Mouse (Mus musculus) ES-Bruce4 (cell line): Measurements from ENCODE around the gene Avl9. TPM values are rescaled to one million over a fixed set of nuclear protein-coding genes. Genes with fewer than 3 reads are reported as not detected.
A peak's percentile ranks its signal among the peaks of the same experiment; 100 is the strongest.

Source experiments
- H3K27ac ChIP-seq: 2 replicates; pipeline ENCODE4 v1.5.1; 2012; ENCODE audit warnings: low read length, inconsistent platforms; ENCODE audit not compliant: insufficient read depth
- H3K27me3 ChIP-seq: 2 replicates; pipeline ENCODE4 v1.6.1; 2012; ENCODE audit warnings: mild to moderate bottlenecking, low read length, inconsistent platforms; ENCODE audit not compliant: control insufficient read depth, poor library complexity, insufficient read depth, severe bottlenecking
- H3K36me3 ChIP-seq: 2 replicates; pipeline ENCODE4 v1.6.1; 2012; ENCODE audit warnings: inconsistent platforms, mild to moderate bottlenecking, low read length, moderate library complexity; ENCODE audit not compliant: control insufficient read depth, poor library complexity, insufficient read depth, severe bottlenecking
- H3K4me1 ChIP-seq: one replicate; pipeline ENCODE4 v1.8.1; 2011; ENCODE audit warnings: low read length; ENCODE audit not compliant: control insufficient read depth, insufficient read depth
- H3K4me3 ChIP-seq: 2 replicates; pipeline ENCODE4 v1.5.1; 2011; ENCODE audit warnings: low read depth, mild to moderate bottlenecking, low read length
- H3K9ac ChIP-seq: 2 replicates; pipeline ENCODE4 v1.6.1; 2012; ENCODE audit warnings: low read depth, mild to moderate bottlenecking, inconsistent platforms; ENCODE audit not compliant: poor library complexity, severe bottlenecking
- H3K9me3 ChIP-seq: replicated peaks from 2 replicates; pipeline ENCODE4 v1.6.1; 2012; ENCODE audit warnings: mild to moderate bottlenecking, low read length, inconsistent platforms; ENCODE audit not compliant: control insufficient read depth, poor library complexity, insufficient read depth, severe bottlenecking
- CTCF ChIP-seq: IDR thresholded peaks from one replicate; pipeline ENCODE4 v1.8.1; 2011; ENCODE audit warnings: low read depth, low read length
- EP300 ChIP-seq: IDR thresholded peaks from 2 replicates; pipeline ENCODE4 v1.6.1; 2011; ENCODE audit warnings: low read depth, low read length; ENCODE audit not compliant: insufficient read depth
- POLR2A ChIP-seq: IDR thresholded peaks from one replicate; pipeline ENCODE4 v1.8.1; 2011; ENCODE audit warnings: low read length; ENCODE audit not compliant: insufficient read depth
- polyA plus RNA-seq: library from polyadenylated mRNA; stranded (reverse); fragments of >200 nt; gene quantifications from 2 replicates; pipeline ENCODE4 v1.2.4, GENCODE M21; 2011; ENCODE audit warnings: low read depth; ENCODE audit not compliant: missing spikeins, insufficient read depth, insufficient read length

Gene Avl9
- polyA plus RNA-seq: 23.8 and 26.2 TPM in 2 replicates

DNA sequence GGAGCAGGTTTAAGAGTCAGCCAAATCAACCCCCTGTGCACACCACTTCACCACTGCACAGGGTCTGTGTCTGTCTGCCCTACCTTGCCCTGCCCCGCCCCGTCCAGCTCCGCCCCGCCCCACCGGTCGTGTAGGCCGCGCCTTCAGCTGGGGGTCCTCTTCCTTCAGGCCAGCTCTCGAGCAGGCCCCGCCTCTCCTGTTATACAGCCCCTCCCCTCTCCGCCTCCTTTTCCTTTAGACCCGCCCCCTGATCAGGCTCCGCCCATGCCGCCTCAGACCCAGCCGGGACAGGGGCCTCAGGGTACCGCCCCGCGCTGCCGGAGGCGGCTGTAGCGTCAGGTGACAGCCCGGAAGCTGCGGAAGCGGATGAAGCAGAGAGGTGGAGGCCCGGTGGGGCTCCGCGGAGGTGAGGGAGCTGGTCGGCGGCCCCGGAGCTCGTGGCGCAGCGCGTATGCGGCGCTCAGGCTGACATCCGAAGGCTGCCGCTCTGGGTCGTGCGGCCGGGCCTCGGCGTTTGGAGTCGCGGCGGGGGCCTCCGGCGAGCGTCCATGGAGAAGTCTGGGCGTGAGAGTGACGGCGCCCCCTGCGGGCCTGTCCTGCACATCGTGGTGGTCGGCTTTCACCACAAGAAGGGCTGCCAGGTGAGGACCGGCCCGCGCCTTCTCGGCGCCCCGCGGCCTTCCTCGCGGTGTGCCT lies at the start of gene Avl9:
Gene Avl9 (plus strand): TSS at position 326 of the 696 bp plus-strand sequence.
- H3K4me1 ChIP-seq: no peaks in the 10 kb centered on the region
- TF ChIP-seq EP300 (no peak), POLR2A (peak; percentile 84), CTCF (peak; percentile 60)

DNA sequence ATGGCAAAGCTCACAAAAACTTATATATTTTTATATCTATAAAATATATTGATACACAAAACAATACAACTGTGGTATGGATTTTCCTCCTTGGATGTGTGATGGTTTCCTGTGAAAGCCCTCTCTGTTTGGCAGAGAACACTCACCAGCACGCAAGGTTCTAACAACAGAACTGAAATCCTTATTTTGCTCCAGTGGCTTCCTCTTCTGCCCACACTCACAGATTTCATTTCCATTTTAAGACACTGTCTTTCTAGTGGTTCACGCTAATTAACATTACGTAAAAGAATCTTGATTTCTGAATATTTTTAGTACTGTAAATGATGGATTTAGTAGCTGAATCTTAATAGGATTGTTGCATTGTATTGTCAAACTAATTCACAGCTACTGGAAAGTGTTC lies 26.5 kb upstream of the Avl9 start:
- peaks cover 2% of the 10 kb centered on the region for H3K4me1 ChIP-seq
- H3K27ac ChIP-seq: no peak overlapping the region
- no peak overlapping the region for H3K9ac ChIP-seq
- H3K4me3 ChIP-seq: no peak overlapping the region
- TF ChIP-seq EP300 (no peak), POLR2A (no peak), CTCF (no peak)
- H3K27me3 ChIP-seq: no peaks in the 10 kb centered on the region
- no peaks in the 10 kb centered on the region for H3K36me3 ChIP-seq
- no peaks in the 10 kb centered on the region for H3K9me3 ChIP-seq

More for the DNA sequence above, at the start of gene Avl9:
- Histone ChIP-seq H3K9ac (peak within 1 kb of the TSS; percentile 73), H3K4me3 (peak within 1 kb of the TSS; percentile 91), H3K9me3 (no peaks in the 10 kb centered on the region), H3K27me3 (no peaks in the 10 kb centered on the region), H3K36me3 (no peaks in the 10 kb centered on the region), H3K27ac (peak within 1 kb of the TSS; percentile 55)

DNA sequence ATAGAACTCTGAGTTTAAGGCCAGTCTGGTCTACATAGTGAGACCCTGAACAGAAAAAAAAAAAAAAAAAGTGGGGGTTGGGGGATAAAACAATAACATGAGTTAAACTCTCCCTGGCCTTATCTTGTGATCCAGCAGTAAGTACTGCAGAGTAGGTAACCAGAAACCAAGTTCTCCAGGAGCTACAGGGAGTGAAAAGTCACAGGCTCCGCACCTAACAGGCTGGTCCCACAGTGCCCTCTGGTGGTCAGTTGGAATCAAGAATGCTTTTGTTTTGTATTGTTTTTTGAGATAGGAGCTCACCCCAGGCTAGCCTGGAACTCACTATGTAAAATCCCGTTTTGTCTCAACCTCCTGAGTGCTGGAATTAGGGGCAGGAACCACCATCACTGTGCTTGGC lies 23.5 kb upstream of the Avl9 start:
- no peaks in the 10 kb centered on the region for H3K27me3 ChIP-seq
- H3K36me3 ChIP-seq: no peaks in the 10 kb centered on the region
- TF ChIP-seq POLR2A: no peak
- peak; percentile 81 for TF ChIP-seq CTCF
- H3K4me3 ChIP-seq: no peak overlapping the region
- H3K27ac ChIP-seq: no peak overlapping the region
- peaks cover 2% of the 10 kb centered on the region for H3K4me1 ChIP-seq
- no peaks in the 10 kb centered on the region for H3K9me3 ChIP-seq
- no peak overlapping the region for H3K9ac ChIP-seq

DNA sequence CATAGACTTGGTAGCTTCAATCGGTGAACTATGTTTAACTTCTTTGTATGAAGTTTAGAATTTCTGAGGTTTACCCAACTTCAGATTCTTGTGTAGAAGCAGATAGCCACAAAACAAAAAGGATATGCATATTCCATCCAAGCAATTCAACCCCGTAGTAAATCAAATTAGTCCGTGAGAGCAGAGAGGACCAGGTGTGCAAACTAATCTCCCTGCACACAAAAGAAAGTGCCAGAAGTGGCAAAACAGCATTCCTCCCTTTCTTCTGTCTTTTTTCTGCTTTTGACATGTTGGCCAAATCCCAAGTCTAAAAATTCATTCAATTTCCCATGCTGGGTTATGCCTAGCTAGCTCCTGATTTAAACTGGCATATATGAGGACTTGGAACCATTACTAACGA lies 22.3 kb upstream of the Avl9 start:
- no peaks in the 10 kb centered on the region for H3K9me3 ChIP-seq
- H3K36me3 ChIP-seq: no peaks in the 10 kb centered on the region
- no peaks in the 10 kb centered on the region for H3K4me1 ChIP-seq
- H3K4me3 ChIP-seq: no peak overlapping the region
- no peak overlapping the region for H3K27ac ChIP-seq
- H3K27me3 ChIP-seq: no peaks in the 10 kb centered on the region
- TF ChIP-seq CTCF (no peak), POLR2A (no peak), EP300 (no peak)
- H3K9ac ChIP-seq: no peak overlapping the region

DNA sequence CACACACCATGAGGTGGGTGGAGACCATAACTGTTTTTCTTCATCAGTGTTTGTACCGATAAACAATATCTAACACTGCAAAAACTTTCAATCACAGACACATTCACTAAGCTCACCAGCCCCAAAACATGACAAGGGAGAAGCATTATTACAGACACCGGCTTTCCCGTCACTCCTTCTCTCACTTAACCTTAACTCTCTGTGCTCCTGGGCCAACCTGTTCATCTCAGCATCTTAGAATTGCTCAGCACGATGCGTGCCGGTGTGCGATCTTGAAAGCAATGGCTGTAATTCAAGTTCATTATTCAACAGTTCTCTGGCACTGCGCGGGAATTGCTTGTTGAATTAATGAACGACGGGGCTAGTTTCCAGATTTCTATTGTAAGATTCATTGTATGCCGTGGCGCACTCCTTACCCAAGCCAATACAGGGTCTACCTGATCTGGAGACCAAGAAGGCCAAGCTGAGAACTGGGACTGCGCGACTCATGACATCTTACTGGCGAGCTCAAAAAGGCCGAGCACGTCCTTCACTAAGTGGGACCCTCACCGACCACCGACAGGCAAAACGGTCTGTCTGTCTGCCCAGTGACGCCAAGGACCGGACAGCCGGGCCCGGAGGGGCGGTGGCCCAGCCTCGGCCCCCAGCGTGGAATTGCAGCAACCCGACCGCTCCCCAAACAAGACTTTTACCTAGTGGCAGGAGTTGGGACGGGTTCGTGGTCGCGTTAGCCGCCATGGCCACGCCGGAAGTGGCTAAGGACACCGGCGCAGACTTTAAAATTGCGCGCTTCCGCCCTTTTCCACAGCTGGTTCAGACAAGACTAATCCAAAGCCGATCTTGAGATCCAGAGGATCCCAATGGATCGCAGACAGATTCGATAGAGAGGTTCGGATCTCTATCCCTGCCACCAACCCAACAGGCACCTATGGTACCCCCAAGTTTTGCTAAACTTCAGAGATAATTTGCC lies 10.5 kb upstream of the Avl9 start, which contains the start of gene Lsm5:
Gene Lsm5 (minus strand): TSS at position 780 of the 970 bp plus-strand sequence.
- Histone ChIP-seq H3K27ac (no peak within 1 kb of the TSS), H3K4me3 (peak within 1 kb of the TSS; percentile 100), H3K4me1 (no peaks in the 10 kb centered on the region), H3K36me3 (no peaks in the 10 kb centered on the region; the same call in 1 of the 2 replicates), H3K9ac (peak within 1 kb of the TSS; percentile 86), H3K9me3 (0 out of 2 replicates have a peak, but pooled peaks cover 5% of the 10 kb centered on the region), H3K27me3 (no peaks in the 10 kb centered on the region)
- TF ChIP-seq CTCF: no peak
- no peak for TF ChIP-seq EP300
- TF ChIP-seq POLR2A: no peak

DNA sequence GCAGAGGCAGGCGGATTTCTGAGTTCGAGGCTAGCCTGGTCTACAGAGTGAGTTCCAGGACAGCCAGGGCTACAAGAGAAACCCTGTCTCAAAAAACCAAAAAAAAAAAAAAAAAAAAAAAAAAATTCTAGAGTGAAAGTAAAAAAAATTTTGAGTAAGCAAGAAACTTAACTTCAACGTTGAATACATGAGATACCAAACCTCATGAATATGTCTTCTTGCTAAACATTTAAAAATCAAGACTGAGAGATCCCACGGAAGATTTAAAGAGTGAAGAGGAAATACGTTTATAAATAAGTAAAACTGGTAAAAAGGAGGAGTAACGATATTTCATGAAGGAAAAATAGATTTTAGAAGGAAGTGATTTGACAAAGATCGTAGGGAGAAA lies 519 bp upstream of the Avl9 start:
- TF ChIP-seq POLR2A (no peak), EP300 (no peak), CTCF (no peak)
- Histone ChIP-seq H3K4me3 (no peak overlapping the region), H3K9me3 (no peaks in the 10 kb centered on the region), H3K9ac (no peak overlapping the region), H3K27me3 (no peaks in the 10 kb centered on the region), H3K4me1 (no peaks in the 10 kb centered on the region), H3K36me3 (no peaks in the 10 kb centered on the region), H3K27ac (no peak overlapping the region)
